Mouse (Mus musculus) monocyte, adult 2 months (primary cell): Measurements from ENCODE around the gene Gm9958.

Experiments
- DNase-seq, 2 experiments: peaks; one replicate each; pipeline ENCODE4 v3.0.0; 2022; ENCODE audit warnings: low spot score in 2 of 2, low read depth in 1 of 2

Gm9958 gene

GRCm38 (mm10) chr5:90367067-90367303 lies at the start of gene Gm9958:
Gene Gm9958, plus strand, starts transcription at chr5:90367204.
- DNase-seq: no peak

- DNase-seq: no peak
Measured at GRCm38 (mm10) chr5:90331071-90331470, 35.9 kb upstream of the Gm9958 start.

GRCm38 (mm10) chr5:90332478-90332877 lies 34.5 kb upstream of the Gm9958 start:
- no peak for DNase-seq

GRCm38 (mm10) chr5:90338177-90339091 lies 28.6 kb upstream of the Gm9958 start:
- no peak for DNase-seq

- DNase-seq: no peak
Measured at GRCm38 (mm10) chr5:90339129-90339952, 27.7 kb upstream of the Gm9958 start.

GRCm38 (mm10) chr5:90339953-90340343 lies 27.1 kb upstream of the Gm9958 start:
- DNase-seq: no peak

- no peak for DNase-seq
Measured at GRCm38 (mm10) chr5:90340847-90341246, 26.2 kb upstream of the Gm9958 start.

- no peak for DNase-seq
Measured at GRCm38 (mm10) chr5:90346877-90347276, 20.1 kb upstream of the Gm9958 start.

GRCm38 (mm10) chr5:90353552-90354317 lies 13.3 kb upstream of the Gm9958 start:
- DNase-seq: no peak

- no peak for DNase-seq
Measured at GRCm38 (mm10) chr5:90355824-90356223, 11.2 kb upstream of the Gm9958 start.

- peak; percentile 35 to 36 for DNase-seq
Measured at GRCm38 (mm10) chr5:90364526-90364925, 2.5 kb upstream of the Gm9958 start.

- peak; percentile 7 to 24 for DNase-seq
Measured at GRCm38 (mm10) chr5:90365141-90365951, 1.7 kb upstream of the Gm9958 start.

- peak; percentile 56 to 84 for DNase-seq
Measured at GRCm38 (mm10) chr5:90366121-90367066, 610 bp upstream of the Gm9958 start, which contains the start of gene Ankrd17. Gene Ankrd17, minus strand, starts transcription at chr5:90366577.

GRCm38 (mm10) chr5:90370401-90370800 lies 3.4 kb downstream of the Gm9958 start:
- no peak for DNase-seq

- DNase-seq: no peak
Measured at GRCm38 (mm10) chr5:90373708-90374107, 6.7 kb downstream of the Gm9958 start.

GRCm38 (mm10) chr5:90381458-90381857 lies 14.5 kb downstream of the Gm9958 start:
- no peak for DNase-seq

GRCm38 (mm10) chr5:90383080-90383479 lies 16.1 kb downstream of the Gm9958 start:
- no peak for DNase-seq

- no peak for DNase-seq
Measured at GRCm38 (mm10) chr5:90393764-90394163, 26.8 kb downstream of the Gm9958 start.

GRCm38 (mm10) chr5:90394322-90394721 lies 27.3 kb downstream of the Gm9958 start:
- DNase-seq: no peak
